Mouse (Mus musculus) embryonic facial prominence, embryonic 12.5 days (tissue): Measurements from ENCODE around the gene Ubr4. TPM values are rescaled to one million over a fixed set of nuclear protein-coding genes. Genes with fewer than 3 reads are reported as not detected.

Experiments
- ATAC-seq: fragments of 200-750 bp; cut with Nextera tagmentation; 2 replicates; pipeline ENCODE4 v1.8.0; 2017; ENCODE audit not compliant: insufficient number of reproducible peaks, insufficient read depth, low FRiP score, low TSS enrichment
- H3K27ac ChIP-seq: fragments of 300-500 bp; sonication (generic); 2 replicates; pipeline ENCODE4 v1.5.1; 2016; ENCODE audit warnings: mild to moderate bottlenecking
- H3K27me3 ChIP-seq: fragments of 300-500 bp; sonication (generic); 2 replicates; pipeline ENCODE4 v1.6.1; 2016; ENCODE audit warnings: mild to moderate bottlenecking, moderate library complexity
- H3K36me3 ChIP-seq: fragments of 300-500 bp; sonication (generic); 2 replicates; pipeline ENCODE4 v1.6.1; 2016; ENCODE audit warnings: mild to moderate bottlenecking
- H3K4me1 ChIP-seq: fragments of 300-500 bp; sonication (generic); 2 replicates; pipeline ENCODE4 v1.6.1; 2016
- H3K4me2 ChIP-seq: fragments of 300-500 bp; sonication (generic); replicated peaks from 2 replicates; pipeline ENCODE4 v1.6.1; 2016; ENCODE audit warnings: mild to moderate bottlenecking, moderate library complexity
- H3K4me3 ChIP-seq: fragments of 300-500 bp; sonication (generic); 2 replicates; pipeline ENCODE4 v1.5.1; 2016; ENCODE audit warnings: mild to moderate bottlenecking
- H3K9ac ChIP-seq: fragments of 300-500 bp; sonication (generic); 2 replicates; pipeline ENCODE4 v1.6.1; 2016; ENCODE audit warnings: mild to moderate bottlenecking, moderate library complexity
- H3K9me3 ChIP-seq: fragments of 300-500 bp; sonication (generic); 2 replicates; pipeline ENCODE4 v1.6.1; 2016; ENCODE audit warnings: mild to moderate bottlenecking, moderate library complexity
- WGBS: fragments of 180-500 bp; shearing (Covaris S2); methylation state at CpG from one replicate; pipeline ENCODE4 v1.1.7; 2016; 5-methylcytosine and 5-hydroxymethylcytosine counted together
- polyA plus RNA-seq: library from polyadenylated mRNA; unstranded; fragments of >200 nt; fragmentation: Nextera tagmentation; extraction: Ambion mirVana; gene quantifications from 2 replicates; pipeline ENCODE4 v1.2.1, GENCODE M21; 2016

Gene Ubr4
- polyA plus RNA-seq, 1 experiment from 2014 or later: 70.8 TPM

DNA sequence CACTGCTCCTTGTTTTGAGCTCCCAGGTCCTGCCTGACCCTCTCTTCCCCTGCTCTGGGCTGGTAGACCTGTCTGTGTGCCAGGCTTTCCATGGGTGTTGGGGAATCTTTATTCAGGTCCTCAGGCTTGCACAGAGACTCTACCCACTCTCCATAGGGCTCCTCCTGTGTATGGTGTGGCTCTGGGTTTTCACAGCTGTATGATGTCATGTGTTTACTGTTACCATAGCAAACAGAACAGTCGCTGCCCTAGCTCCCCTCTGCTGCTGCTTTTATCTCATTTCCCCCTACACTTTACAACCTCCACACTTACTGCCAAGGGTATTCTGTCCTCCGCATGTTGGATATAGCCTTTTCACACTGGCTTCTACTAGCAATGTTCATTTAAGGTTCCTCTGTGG is 43.0 kb downstream of the Ubr4 start:
- Histone ChIP-seq H3K27ac (no peak overlapping the region), H3K36me3 (peaks cover 83% of the 10 kb centered on the region), H3K9ac (no peak overlapping the region), H3K4me1 (no peaks in the 10 kb centered on the region), H3K9me3 (no peaks in the 10 kb centered on the region), H3K4me3 (no peak overlapping the region), H3K4me2 (no peak overlapping the region), H3K27me3 (no peaks in the 10 kb centered on the region)
- ATAC-seq: no peak
- 86% methylated on average over 2 of the region's 2 CpGs for WGBS

GRCm38 (mm10) chr4:139400487-139400886 is 48.1 kb downstream of the Ubr4 start:
- H3K27me3 ChIP-seq: no peaks in the 10 kb centered on the region
- H3K4me2 ChIP-seq: no peak overlapping the region
- no peaks in the 10 kb centered on the region for H3K9me3 ChIP-seq
- 38% methylated on average over 5 of the region's 5 CpGs for WGBS
- no peak overlapping the region for H3K9ac ChIP-seq
- ATAC-seq: no peak
- H3K4me3 ChIP-seq: no peak overlapping the region
- H3K4me1 ChIP-seq: no peaks in the 10 kb centered on the region
- H3K36me3 ChIP-seq: peaks cover 80% of the 10 kb centered on the region
- H3K27ac ChIP-seq: no peak overlapping the region

DNA sequence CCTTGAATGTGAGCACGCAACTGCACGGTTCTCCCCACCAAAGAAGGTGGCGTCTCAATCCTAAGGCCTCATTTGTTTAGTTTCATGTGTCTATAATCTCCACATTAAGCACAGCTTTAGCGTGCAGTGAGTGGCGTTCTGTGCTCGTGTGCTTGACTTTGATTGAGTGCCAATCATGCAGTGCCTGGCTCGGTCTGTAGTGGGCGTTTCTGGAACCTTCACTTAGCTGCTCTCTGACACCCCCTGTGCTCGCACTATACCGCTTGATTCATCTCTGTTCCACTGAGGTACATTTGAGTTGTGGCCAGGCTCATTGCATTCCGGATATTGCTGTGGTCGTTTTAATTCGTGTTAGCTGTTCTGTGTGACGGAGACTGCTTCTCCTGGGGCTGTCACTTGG is 50.8 kb downstream of the Ubr4 start:
- Histone ChIP-seq H3K4me1 (no peaks in the 10 kb centered on the region), H3K27me3 (no peaks in the 10 kb centered on the region), H3K9me3 (no peaks in the 10 kb centered on the region), H3K4me2 (no peak overlapping the region), H3K4me3 (no peak overlapping the region), H3K9ac (no peak overlapping the region), H3K36me3 (peaks cover 83% of the 10 kb centered on the region), H3K27ac (no peak overlapping the region)
- ATAC-seq: no peak
- 84% methylated on average over 14 of the region's 14 CpGs for WGBS

GRCm38 (mm10) chr4:139411351-139411750 is 58.9 kb downstream of the Ubr4 start:
- Histone ChIP-seq H3K27me3 (no peaks in the 10 kb centered on the region), H3K27ac (no peak overlapping the region), H3K4me3 (no peak overlapping the region), H3K4me2 (no peak overlapping the region), H3K4me1 (no peaks in the 10 kb centered on the region), H3K9ac (no peak overlapping the region), H3K36me3 (peaks cover 98% of the 10 kb centered on the region), H3K9me3 (no peaks in the 10 kb centered on the region)
- whole genome bisulfite sequencing: 90% methylated on average over 3 of the region's 3 CpGs
- ATAC-seq: no peak

GRCm38 (mm10) chr4:139417868-139418267 is 65.5 kb downstream of the Ubr4 start:
- Histone ChIP-seq H3K4me2 (no peak overlapping the region), H3K27me3 (no peaks in the 10 kb centered on the region), H3K4me3 (no peak overlapping the region), H3K36me3 (peaks cover 99% of the 10 kb centered on the region), H3K27ac (no peak overlapping the region), H3K9me3 (no peaks in the 10 kb centered on the region), H3K4me1 (no peaks in the 10 kb centered on the region), H3K9ac (no peak overlapping the region)
- no peak for ATAC-seq
- WGBS: 67% methylated on average over 1 of the region's 1 CpGs

DNA sequence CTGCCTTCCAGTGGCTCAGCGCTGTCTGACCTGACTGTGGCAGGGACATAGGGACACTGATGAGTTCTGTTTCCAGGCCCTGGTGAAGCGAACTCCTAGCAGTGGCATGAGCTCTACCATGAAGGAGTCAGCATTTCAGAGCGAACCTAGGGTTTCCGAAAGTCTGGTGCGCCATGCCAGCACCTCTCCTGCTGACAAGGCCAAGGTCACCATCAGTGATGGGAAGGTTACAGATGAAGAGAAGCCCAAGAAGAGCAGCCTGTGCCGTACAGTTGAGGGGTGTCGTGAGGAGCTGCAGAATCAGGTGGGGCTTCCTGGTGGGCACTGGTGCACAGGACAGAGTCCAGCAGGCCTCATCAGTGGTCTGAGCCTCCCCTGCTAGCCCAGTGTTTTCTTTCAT is 69.2 kb downstream of the Ubr4 start:
- Histone ChIP-seq H3K27ac (no peak overlapping the region), H3K4me2 (no peak overlapping the region), H3K9ac (no peak overlapping the region), H3K36me3 (peaks cover 99% of the 10 kb centered on the region), H3K27me3 (no peaks in the 10 kb centered on the region), H3K4me1 (no peaks in the 10 kb centered on the region), H3K9me3 (no peaks in the 10 kb centered on the region), H3K4me3 (no peak overlapping the region)
- ATAC-seq: no peak
- WGBS: 94% methylated on average over 7 of the region's 7 CpGs

GRCm38 (mm10) chr4:139422409-139422808 is 70.0 kb downstream of the Ubr4 start:
- Histone ChIP-seq H3K9ac (no peak overlapping the region), H3K4me1 (no peaks in the 10 kb centered on the region), H3K4me3 (no peak overlapping the region), H3K4me2 (no peak overlapping the region), H3K27ac (no peak overlapping the region), H3K9me3 (no peaks in the 10 kb centered on the region), H3K27me3 (no peaks in the 10 kb centered on the region), H3K36me3 (peaks cover 99% of the 10 kb centered on the region)
- WGBS: 83% methylated on average over 2 of the region's 2 CpGs
- no peak for ATAC-seq

DNA sequence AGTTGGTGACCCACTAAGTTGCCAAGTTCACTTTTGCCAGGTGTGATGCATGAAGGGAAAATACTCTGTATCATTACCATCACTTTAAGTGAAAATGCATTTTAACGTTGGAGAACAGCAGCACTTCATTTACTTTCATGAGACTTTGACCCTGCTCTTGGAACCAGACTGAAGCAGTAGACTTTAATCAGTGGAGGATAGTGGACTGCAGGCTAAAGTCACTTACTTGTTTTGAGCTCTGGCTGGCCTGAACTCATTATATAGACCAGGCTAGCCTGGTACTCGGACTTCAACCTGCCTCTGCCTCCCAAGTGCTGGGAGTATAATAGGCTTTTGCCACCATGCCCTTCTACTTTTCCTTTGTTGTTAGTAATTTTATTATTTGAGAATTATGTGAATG is 70.9 kb downstream of the Ubr4 start:
- Histone ChIP-seq H3K27me3 (no peaks in the 10 kb centered on the region), H3K9ac (no peak overlapping the region), H3K4me1 (no peaks in the 10 kb centered on the region), H3K4me2 (no peak overlapping the region), H3K9me3 (no peaks in the 10 kb centered on the region), H3K27ac (no peak overlapping the region), H3K4me3 (no peak overlapping the region), H3K36me3 (peaks cover 99% of the 10 kb centered on the region)
- WGBS: 79% methylated on average over 2 of the region's 2 CpGs
- no peak for ATAC-seq

- Histone ChIP-seq H3K27ac (no peak overlapping the region), H3K4me2 (no peak overlapping the region), H3K4me1 (no peaks in the 10 kb centered on the region), H3K27me3 (no peaks in the 10 kb centered on the region), H3K9me3 (no peaks in the 10 kb centered on the region), H3K4me3 (no peak overlapping the region), H3K36me3 (peaks cover 100% of the 10 kb centered on the region), H3K9ac (no peak overlapping the region)
- ATAC-seq: no peak
- WGBS: 46% methylated on average over 15 of the region's 15 CpGs
These were observed 77.8 kb downstream of the Ubr4 start for GRCm38 (mm10) chr4:139430176-139430575.

DNA sequence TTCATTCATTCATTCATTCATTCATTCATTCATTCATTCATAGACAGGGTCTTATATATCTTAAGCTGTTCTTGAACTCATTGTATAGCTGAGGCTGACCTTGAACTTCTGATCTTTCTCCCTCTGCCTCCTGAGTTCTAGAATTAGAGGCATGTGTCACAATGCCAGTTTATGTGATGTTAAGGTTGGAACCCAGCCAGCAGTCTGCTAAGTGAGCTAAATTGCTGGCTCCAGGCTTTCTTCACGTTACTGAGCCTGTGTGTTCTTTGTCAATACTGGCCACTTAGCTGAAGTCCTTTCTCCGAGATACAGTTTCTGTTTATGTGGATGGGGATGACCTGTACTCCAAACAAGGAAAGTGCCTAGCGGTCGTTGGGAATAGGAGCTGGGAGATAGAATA is 78.5 kb downstream of the Ubr4 start:
- no peak for ATAC-seq
- Histone ChIP-seq H3K4me2 (no peak overlapping the region), H3K27me3 (no peaks in the 10 kb centered on the region), H3K36me3 (peaks cover 100% of the 10 kb centered on the region), H3K4me1 (no peaks in the 10 kb centered on the region), H3K4me3 (no peak overlapping the region), H3K9me3 (no peaks in the 10 kb centered on the region), H3K27ac (no peak overlapping the region), H3K9ac (no peak overlapping the region)
- 81% methylated on average over 4 of the region's 4 CpGs for WGBS

GRCm38 (mm10) chr4:139432966-139433765 is 80.8 kb downstream of the Ubr4 start:
- Histone ChIP-seq H3K36me3 (peaks cover 100% of the 10 kb centered on the region), H3K27me3 (no peaks in the 10 kb centered on the region), H3K4me1 (no peaks in the 10 kb centered on the region), H3K27ac (no peak overlapping the region), H3K9me3 (no peaks in the 10 kb centered on the region), H3K4me2 (no peak overlapping the region), H3K9ac (no peak overlapping the region), H3K4me3 (no peak overlapping the region)
- no peak for ATAC-seq
- WGBS: 90% methylated on average over 15 of the region's 15 CpGs

DNA sequence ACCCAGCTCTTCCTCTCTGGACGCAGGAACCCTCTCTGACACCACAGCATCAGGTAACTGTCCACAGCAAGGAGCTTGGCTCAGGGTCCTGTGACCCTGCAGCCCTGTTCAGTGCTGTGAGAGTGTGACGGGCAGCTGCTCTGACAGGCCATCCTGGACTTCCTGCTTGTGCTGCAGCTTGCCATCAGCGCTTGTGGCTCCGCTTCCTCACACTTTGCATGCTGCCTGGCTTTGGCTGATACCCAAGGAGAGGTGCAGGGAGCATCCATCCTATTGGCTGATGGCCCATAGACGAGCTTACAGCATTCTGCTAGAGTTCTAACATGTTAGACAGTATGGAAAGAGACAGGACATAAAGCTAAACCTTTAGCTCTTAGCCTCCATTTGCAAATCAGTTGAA is 88.8 kb downstream of the Ubr4 start:
- WGBS: 84% methylated on average over 5 of the region's 5 CpGs
- peaks cover 92% of the 10 kb centered on the region for H3K36me3 ChIP-seq
- no peaks in the 10 kb centered on the region for H3K4me1 ChIP-seq
- H3K9me3 ChIP-seq: no peaks in the 10 kb centered on the region
- H3K4me2 ChIP-seq: no peak overlapping the region
- no peak for ATAC-seq
- no peak overlapping the region for H3K4me3 ChIP-seq
- no peak overlapping the region for H3K9ac ChIP-seq
- H3K27ac ChIP-seq: no peak overlapping the region
- H3K27me3 ChIP-seq: no peaks in the 10 kb centered on the region
